Mouse (Mus musculus) spleen, embryonic (tissue): ENCODE data around the gene AA986860.

Experiments used
- CTCF ChIA-PET: fragments of 350-600 bp; sonication (Branson Sonifier 250); formaldehyde crosslinking; loops from one replicate; lab custom pipeline; 2022; lab: Charles Lee

AA986860 gene

GRCm38 (mm10) chr1:130731741-130732337 is at the start of gene AA986860:
TSS of gene AA986860 (plus strand) at chr1:130731976.
- CTCF ChIA-PET, result no interaction called here

GRCm38 (mm10) chr1:130683905-130684304 is 47.9 kb upstream of the AA986860 start:
- CTCF ChIA-PET, result no interaction called here

GRCm38 (mm10) chr1:130698601-130699000 is 33.2 kb upstream of the AA986860 start:
- CTCF ChIA-PET, result no interaction called here

GRCm38 (mm10) chr1:130699937-130700633 is 31.7 kb upstream of the AA986860 start:
- CTCF ChIA-PET, result no interaction called here

- CTCF ChIA-PET, result interaction anchor here (0.5 kb wide), 1 partner anchor 240 kb away, joined by 3 read pairs; the partner anchor contains the start of gene Cd55
Observed at GRCm38 (mm10) chr1:130701976-130702375, 29.8 kb upstream of the AA986860 start.

- CTCF ChIA-PET, result no interaction called here
Observed at GRCm38 (mm10) chr1:130703613-130704012, 28.2 kb upstream of the AA986860 start.

- CTCF ChIA-PET, result no interaction called here
Observed at GRCm38 (mm10) chr1:130710283-130711080, 21.3 kb upstream of the AA986860 start.

GRCm38 (mm10) chr1:130714046-130714445 is 17.7 kb upstream of the AA986860 start:
- CTCF ChIA-PET, result no interaction called here

- CTCF ChIA-PET, result interaction anchor here (0.5 to 0.8 kb wide), 2 partner anchors 65 to 440 kb away, joined by 3 to 5 read pairs; no protein-coding TSS in a partner anchor
Observed at GRCm38 (mm10) chr1:130715561-130716217, 16.1 kb upstream of the AA986860 start, which contains the start of gene Gm29427. TSS of gene Gm29427 (minus strand) at chr1:130715799.

GRCm38 (mm10) chr1:130716218-130716512 is 15.6 kb upstream of the AA986860 start:
- CTCF ChIA-PET, result interaction anchor here (0.5 kb wide), 1 partner anchor 440 kb away, joined by 5 read pairs; no protein-coding TSS in a partner anchor

- CTCF ChIA-PET, result interaction anchor here (0.7 kb wide), 1 partner anchor 1705 kb away, joined by 6 read pairs; no protein-coding TSS in a partner anchor
Observed at GRCm38 (mm10) chr1:130716513-130717290, 15.1 kb upstream of the AA986860 start.

- CTCF ChIA-PET, result interaction anchor here (0.7 kb wide), 1 partner anchor 1704 kb away, joined by 6 read pairs; no protein-coding TSS in a partner anchor
Observed at GRCm38 (mm10) chr1:130717291-130717871, 14.4 kb upstream of the AA986860 start, which contains the start of gene Yod1. TSS of gene Yod1 (plus strand) at chr1:130717327.

GRCm38 (mm10) chr1:130724206-130724605 is 7.6 kb upstream of the AA986860 start:
- CTCF ChIA-PET, result no interaction called here

GRCm38 (mm10) chr1:130726396-130726795 is 5.4 kb upstream of the AA986860 start:
- CTCF ChIA-PET, result no interaction called here

- CTCF ChIA-PET, result no interaction called here
Observed at GRCm38 (mm10) chr1:130728070-130728469, 3.7 kb upstream of the AA986860 start.

GRCm38 (mm10) chr1:130728708-130729107 is 3.1 kb upstream of the AA986860 start:
- CTCF ChIA-PET, result no interaction called here

- CTCF ChIA-PET, result no interaction called here
Observed at GRCm38 (mm10) chr1:130729153-130729552, 2.6 kb upstream of the AA986860 start, which contains the start of gene Pfkfb2. TSS of gene Pfkfb2 (minus strand) at chr1:130729253.

GRCm38 (mm10) chr1:130732706-130733658 is 1.2 kb downstream of the AA986860 start:
- CTCF ChIA-PET, result no interaction called here

GRCm38 (mm10) chr1:130733671-130734070 is 1.9 kb downstream of the AA986860 start:
- CTCF ChIA-PET, result no interaction called here
